Mouse (Mus musculus): ENCODE results near the gene Surf1. TPM values are rescaled to one million over a fixed set of nuclear protein-coding genes. Genes with fewer than 3 reads are reported as not detected.
"Not testable (repeated sequence)": the region's sequence is repeated elsewhere in the genome, so short reads cannot be mapped to it uniquely, and the experiment has no call there.

Surf1 gene
- polyA plus RNA-seq, 1 experiment = 40.6 TPM

DNA sequence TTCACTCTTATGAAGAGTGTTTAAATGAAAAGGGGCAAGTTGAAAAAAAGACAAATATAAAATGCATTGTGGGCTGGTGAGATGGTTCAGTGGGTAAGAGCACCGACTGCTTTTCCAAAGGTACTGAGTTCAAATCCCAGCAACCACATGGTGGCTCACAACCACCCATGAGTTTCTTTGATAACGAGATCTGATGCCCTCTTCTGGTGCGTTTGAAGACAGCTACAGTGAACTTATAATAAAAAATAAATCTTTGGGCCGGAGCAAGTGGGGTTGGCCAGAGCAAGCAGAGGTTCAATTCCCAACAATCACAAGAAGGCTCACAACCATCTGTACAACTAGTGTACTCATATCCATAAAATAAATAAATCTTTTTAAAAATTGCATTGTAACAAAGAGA is 20.4 kb downstream of the Surf1 start:
- no peak for TF ChIP-seq CTCF (IDR thresholded peaks at IDR 0.05; ENCODE audit: low read depth, low read length)
- no peak for TF ChIP-seq EP300 (IDR thresholded peaks at IDR 0.05; ENCODE audit: insufficient read depth, low read depth, low read length)
- no peak for TF ChIP-seq POLR2A (IDR thresholded peaks at IDR 0.05; ENCODE audit: insufficient read depth, low read length)
- Histone ChIP-seq H3K27me3 (ENCODE audit: control insufficient read depth, insufficient read depth, low read length, poor library complexity, severe bottlenecking) (no peaks in the 10 kb centered on the region), H3K9ac (ENCODE audit: low read depth, poor library complexity, severe bottlenecking) (no peak overlapping the region), H3K4me1 (ENCODE audit: control insufficient read depth, insufficient read depth, low read length) (no peaks in the 10 kb centered on the region), H3K9me3 (replicated peaks; ENCODE audit: control insufficient read depth, insufficient read depth, low read length, poor library complexity, severe bottlenecking) (no peaks in the 10 kb centered on the region; the same call in 1 of the 2 replicates), H3K4me3 (ENCODE audit: low read depth, low read length) (no peak overlapping the region), H3K27ac (ENCODE audit: insufficient read depth, low read length) (no peak overlapping the region), H3K36me3 (ENCODE audit: control insufficient read depth, insufficient read depth, low read length, poor library complexity, severe bottlenecking) (peaks cover 79% of the 10 kb centered on the region)

- Histone ChIP-seq H3K27ac (ENCODE audit: insufficient read depth, low read length) (peak overlapping the region; percentile 98), H3K36me3 (ENCODE audit: control insufficient read depth, insufficient read depth, low read length, poor library complexity, severe bottlenecking) (peaks cover 27% of the 10 kb centered on the region), H3K9me3 (replicated peaks; ENCODE audit: control insufficient read depth, insufficient read depth, low read length, poor library complexity, severe bottlenecking) (peaks cover 62% of the 10 kb centered on the region)
- H3K27me3 ChIP-seq (ENCODE audit: control insufficient read depth, insufficient read depth, low read length, poor library complexity, severe bottlenecking); H3K9ac ChIP-seq (ENCODE audit: low read depth, poor library complexity, severe bottlenecking); H3K4me1 ChIP-seq (ENCODE audit: control insufficient read depth, insufficient read depth, low read length); H3K4me3 ChIP-seq (ENCODE audit: low read depth, low read length): not testable (repeated sequence)
- TF ChIP-seq EP300 (IDR thresholded peaks at IDR 0.05; ENCODE audit: insufficient read depth, low read depth, low read length) = peak; percentile 59; the same call in 1 of the 2 replicates
Observed at GRCm38 (mm10) chr2:26886170-26886569, 30.2 kb downstream of the Surf1 start.

- H3K4me1 ChIP-seq (ENCODE audit: control insufficient read depth, insufficient read depth, low read length); H3K4me3 ChIP-seq (ENCODE audit: low read depth, low read length); H3K9ac ChIP-seq (ENCODE audit: low read depth, poor library complexity, severe bottlenecking); H3K27me3 ChIP-seq (ENCODE audit: control insufficient read depth, insufficient read depth, low read length, poor library complexity, severe bottlenecking): not testable (repeated sequence)
- H3K36me3 ChIP-seq (ENCODE audit: control insufficient read depth, insufficient read depth, low read length, poor library complexity, severe bottlenecking) = peaks cover 21% of the 10 kb centered on the region
- H3K9me3 ChIP-seq (replicated peaks; ENCODE audit: control insufficient read depth, insufficient read depth, low read length, poor library complexity, severe bottlenecking) = peaks cover 68% of the 10 kb centered on the region
- peak overlapping the region; percentile 98 for H3K27ac ChIP-seq (ENCODE audit: insufficient read depth, low read length)
Observed at GRCm38 (mm10) chr2:26885541-26885940, 30.8 kb downstream of the Surf1 start.

DNA sequence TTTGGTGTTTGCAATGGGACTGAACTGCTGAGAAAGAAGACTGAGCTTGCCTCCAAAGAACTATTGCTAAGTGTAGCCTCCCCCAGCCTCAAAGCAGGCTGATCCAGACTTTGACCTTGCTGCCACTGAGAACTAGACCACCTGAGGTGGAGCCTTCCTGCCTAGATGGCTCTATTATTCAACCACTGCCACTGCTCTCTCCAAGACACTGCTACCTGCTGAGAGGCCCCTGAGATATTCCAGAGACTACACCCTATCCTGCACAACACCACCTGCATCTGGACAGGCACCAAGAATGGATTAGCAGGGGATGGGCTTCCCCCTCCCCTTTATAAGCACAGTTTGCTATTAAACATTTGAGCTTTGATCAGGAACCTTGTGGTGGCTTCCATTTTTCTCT is 37.8 kb downstream of the Surf1 start:
- peaks cover 51% of the 10 kb centered on the region for H3K9me3 ChIP-seq (replicated peaks; ENCODE audit: control insufficient read depth, insufficient read depth, low read length, poor library complexity, severe bottlenecking)
- H3K27ac ChIP-seq (ENCODE audit: insufficient read depth, low read length) = no peak overlapping the region
- no peak overlapping the region for H3K9ac ChIP-seq (ENCODE audit: low read depth, poor library complexity, severe bottlenecking)
- TF ChIP-seq EP300 (IDR thresholded peaks at IDR 0.05; ENCODE audit: insufficient read depth, low read depth, low read length) = no peak
- no peak for TF ChIP-seq CTCF (IDR thresholded peaks at IDR 0.05; ENCODE audit: low read depth, low read length)
- TF ChIP-seq POLR2A (IDR thresholded peaks at IDR 0.05; ENCODE audit: insufficient read depth, low read length) = no peak
- H3K4me3 ChIP-seq (ENCODE audit: low read depth, low read length) = no peak overlapping the region
- H3K36me3 ChIP-seq (ENCODE audit: control insufficient read depth, insufficient read depth, low read length, poor library complexity, severe bottlenecking) = no peaks in the 10 kb centered on the region; the same call in 1 of the 2 replicates
- no peaks in the 10 kb centered on the region for H3K27me3 ChIP-seq (ENCODE audit: control insufficient read depth, insufficient read depth, low read length, poor library complexity, severe bottlenecking)
- no peaks in the 10 kb centered on the region for H3K4me1 ChIP-seq (ENCODE audit: control insufficient read depth, insufficient read depth, low read length)

- Histone ChIP-seq H3K27ac (ENCODE audit: insufficient read depth, low read length) (no peak overlapping the region), H3K9ac (ENCODE audit: low read depth, poor library complexity, severe bottlenecking) (no peak overlapping the region), H3K27me3 (ENCODE audit: control insufficient read depth, insufficient read depth, low read length, poor library complexity, severe bottlenecking) (no peaks in the 10 kb centered on the region), H3K9me3 (replicated peaks; ENCODE audit: control insufficient read depth, insufficient read depth, low read length, poor library complexity, severe bottlenecking) (no peaks in the 10 kb centered on the region), H3K36me3 (ENCODE audit: control insufficient read depth, insufficient read depth, low read length, poor library complexity, severe bottlenecking) (no peaks in the 10 kb centered on the region), H3K4me1 (ENCODE audit: control insufficient read depth, insufficient read depth, low read length) (no peaks in the 10 kb centered on the region), H3K4me3 (ENCODE audit: low read depth, low read length) (peak overlapping the region; percentile 51)
- TF ChIP-seq POLR2A (IDR thresholded peaks at IDR 0.05; ENCODE audit: insufficient read depth, low read length) (no peak), EP300 (IDR thresholded peaks at IDR 0.05; ENCODE audit: insufficient read depth, low read depth, low read length) (no peak), CTCF (IDR thresholded peaks at IDR 0.05; ENCODE audit: low read depth, low read length) (no peak)
Observed at GRCm38 (mm10) chr2:26870666-26871065, 45.7 kb downstream of the Surf1 start.

- H3K9me3 ChIP-seq (replicated peaks; ENCODE audit: control insufficient read depth, insufficient read depth, low read length, poor library complexity, severe bottlenecking) = no peaks in the 10 kb centered on the region
- H3K27me3 ChIP-seq (ENCODE audit: control insufficient read depth, insufficient read depth, low read length, poor library complexity, severe bottlenecking) = no peaks in the 10 kb centered on the region
- no peak within 1 kb of the TSS for H3K27ac ChIP-seq (ENCODE audit: insufficient read depth, low read length)
- H3K4me3 ChIP-seq (ENCODE audit: low read depth, low read length) = no peak within 1 kb of the TSS
- TF ChIP-seq POLR2A (IDR thresholded peaks at IDR 0.05; ENCODE audit: insufficient read depth, low read length) = no peak
- no peak for TF ChIP-seq CTCF (IDR thresholded peaks at IDR 0.05; ENCODE audit: low read depth, low read length)
- no peak for TF ChIP-seq EP300 (IDR thresholded peaks at IDR 0.05; ENCODE audit: insufficient read depth, low read depth, low read length)
- no peaks in the 10 kb centered on the region for H3K4me1 ChIP-seq (ENCODE audit: control insufficient read depth, insufficient read depth, low read length)
- no peaks in the 10 kb centered on the region for H3K36me3 ChIP-seq (ENCODE audit: control insufficient read depth, insufficient read depth, low read length, poor library complexity, severe bottlenecking)
- no peak within 1 kb of the TSS for H3K9ac ChIP-seq (ENCODE audit: low read depth, poor library complexity, severe bottlenecking)
Observed at GRCm38 (mm10) chr2:26864879-26865278, 51.5 kb downstream of the Surf1 start, which contains the start of gene Abo. Gene Abo, minus strand, starts transcription at chr2:26864979.

Other genes starting within 250 kb of the Surf1 start
- gene Lcn4, start 245.2 kb downstream of the Surf1 start, polyA plus RNA-seq (2011; ENCODE audit: insufficient read depth, insufficient read length, low read depth, missing spikeins) = not detected in 2 replicates
- gene Abo, start 51.6 kb downstream of the Surf1 start, polyA plus RNA-seq (2011; ENCODE audit: insufficient read depth, insufficient read length, low read depth, missing spikeins) = not detected in 2 replicates
- gene Surf6, start 13.7 kb downstream of the Surf1 start, polyA plus RNA-seq (2011; ENCODE audit: insufficient read depth, insufficient read length, low read depth, missing spikeins) = 48.3 and 48.5 TPM in 2 replicates
- gene Med22, start 5.9 kb downstream of the Surf1 start, polyA plus RNA-seq (2011; ENCODE audit: insufficient read depth, insufficient read length, low read depth, missing spikeins) = 11.1 and 12.6 TPM in 2 replicates
- gene Rpl7a, start 5.8 kb downstream of the Surf1 start, polyA plus RNA-seq (2011; ENCODE audit: insufficient read depth, insufficient read length, low read depth, missing spikeins) = 717 and 722 TPM in 2 replicates
- 47.7 and 62.5 TPM in 2 replicates for gene Surf2, start 163 bp downstream of the Surf1 start, polyA plus RNA-seq (2011; ENCODE audit: insufficient read depth, insufficient read length, low read depth, missing spikeins)
- 109 and 122 TPM in 2 replicates for gene Surf4, start 17.4 kb upstream of the Surf1 start, polyA plus RNA-seq (2011; ENCODE audit: insufficient read depth, insufficient read length, low read depth, missing spikeins)
- not detected in 2 replicates for gene Stkld1, start 17.5 kb upstream of the Surf1 start, polyA plus RNA-seq (2011; ENCODE audit: insufficient read depth, insufficient read length, low read depth, missing spikeins)
- 58.6 and 62.4 TPM in 2 replicates for gene Rexo4, start 47.9 kb upstream of the Surf1 start, polyA plus RNA-seq (2011; ENCODE audit: insufficient read depth, insufficient read length, low read depth, missing spikeins)
- not detected in 2 replicates for gene Adamts13, start 56.9 kb upstream of the Surf1 start, polyA plus RNA-seq (2011; ENCODE audit: insufficient read depth, insufficient read length, low read depth, missing spikeins)
- 17.5 and 17.8 TPM in 2 replicates for gene Cacfd1, start 93.4 kb upstream of the Surf1 start, polyA plus RNA-seq (2011; ENCODE audit: insufficient read depth, insufficient read length, low read depth, missing spikeins)
- gene Slc2a6, start 111.5 kb upstream of the Surf1 start, polyA plus RNA-seq (2011; ENCODE audit: insufficient read depth, insufficient read length, low read depth, missing spikeins) = 1.5 and 3.9 TPM in 2 replicates
- not detected in 2 replicates for gene Mymk, start 155.6 kb upstream of the Surf1 start, polyA plus RNA-seq (2011; ENCODE audit: insufficient read depth, insufficient read length, low read depth, missing spikeins)
- not detected in 2 replicates for gene Adamtsl2, start 162.8 kb upstream of the Surf1 start, polyA plus RNA-seq (2011; ENCODE audit: insufficient read depth, insufficient read length, low read depth, missing spikeins)
- gene Fam163b, start 226.0 kb upstream of the Surf1 start, polyA plus RNA-seq (2011; ENCODE audit: insufficient read depth, insufficient read length, low read depth, missing spikeins) = 0.52 and 0.67 TPM in 2 replicates
- gene Dbh, start 248.7 kb upstream of the Surf1 start, polyA plus RNA-seq (2011; ENCODE audit: insufficient read depth, insufficient read length, low read depth, missing spikeins) = not detected in 2 replicates